Mouse (Mus musculus): ENCODE results near the gene Flad1.

DNA sequence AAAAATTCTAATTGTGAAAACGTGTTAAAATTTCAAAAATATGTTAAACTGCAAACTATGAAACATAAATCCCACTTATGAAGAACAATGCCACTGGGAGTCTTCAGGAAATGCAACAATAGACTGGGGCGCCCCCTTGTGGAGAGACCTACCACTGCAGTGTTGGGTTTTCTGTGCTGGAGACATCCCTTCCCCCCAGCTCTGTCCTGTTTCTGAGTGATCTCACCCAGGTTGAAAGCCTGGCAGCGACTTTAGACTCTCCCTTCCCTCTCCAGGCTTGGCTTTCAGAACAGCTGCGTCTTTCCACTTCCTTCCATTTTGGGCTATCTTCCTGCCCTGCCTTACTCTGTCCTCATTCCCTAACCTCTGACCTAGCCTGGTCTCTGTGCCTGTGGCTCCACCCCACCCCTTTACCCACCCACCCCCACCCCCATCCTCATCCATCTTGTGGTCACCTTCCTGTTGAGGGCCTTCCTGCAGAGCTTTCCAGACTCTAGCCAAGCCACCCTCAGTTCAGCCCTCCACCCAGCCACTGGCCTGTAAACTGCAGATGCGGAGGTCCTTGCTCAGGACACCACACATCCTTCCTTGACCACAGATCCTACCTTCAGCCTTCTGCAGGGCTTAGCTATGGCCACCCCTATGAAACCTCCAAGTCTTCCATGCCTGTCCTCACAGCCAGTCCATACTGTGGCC lies 56.7 kb downstream of the Flad1 start:
- TF ChIP-seq POLR2A (IDR thresholded peaks at IDR 0.05; ENCODE audit: low read depth, low read length) (no peak), CTCF (IDR thresholded peaks at IDR 0.05; ENCODE audit: extremely low read depth, insufficient read depth, insufficient read length, insufficient replicate concordance) (peak; percentile 77; the same call in 1 of the 2 replicates)
